Mouse (Mus musculus) heart, adult 2 months (tissue): Measurements from ENCODE around the gene Arl3. TPM values are rescaled to one million over a fixed set of nuclear protein-coding genes. Genes with fewer than 3 reads are reported as not detected.
A peak's percentile ranks its signal among the peaks of the same experiment; 100 is the strongest.

ENCODE experiments used
- DNase-seq, 2 experiments: peaks; one replicate each; pipeline ENCODE4 v3.0.0; 2021
- H3K27ac ChIP-seq: fragments of 200-600 bp; 2 replicates; pipeline ENCODE4 v1.8.1; 2022
- H3K27me3 ChIP-seq: fragments of 200-500 bp; 2 replicates; pipeline ENCODE4 v1.6.1; 2012; ENCODE audit warnings: mild to moderate bottlenecking, low read length, inconsistent platforms, mixed read lengths; ENCODE audit not compliant: control insufficient read depth, insufficient read depth
- H3K36me3 ChIP-seq: fragments of 200-500 bp; 2 replicates; pipeline ENCODE4 v1.6.1; 2012; ENCODE audit warnings: low read length, inconsistent platforms; ENCODE audit not compliant: control insufficient read depth, insufficient read depth
- H3K4me1 ChIP-seq: fragments of 200-500 bp; 2 replicates; pipeline ENCODE4 v1.6.1; 2011; ENCODE audit warnings: low read length; ENCODE audit not compliant: control insufficient read depth, insufficient read depth
- H3K4me3 ChIP-seq: fragments of 200-600 bp; 2 replicates; pipeline ENCODE4 v1.8.1; 2022
- H3K79me2 ChIP-seq: fragments of 200-500 bp; replicated peaks from 2 replicates; pipeline ENCODE4 v1.6.1; 2012; ENCODE audit warnings: mild to moderate bottlenecking, inconsistent platforms, low read length, moderate library complexity, mixed read lengths; ENCODE audit not compliant: control insufficient read depth, insufficient read depth
- H3K9ac ChIP-seq: fragments of 200-500 bp; 2 replicates; pipeline ENCODE4 v1.6.1; 2012; ENCODE audit warnings: low read depth, mild to moderate bottlenecking, control low read depth, inconsistent platforms, low read length, mixed read lengths
- CTCF ChIP-seq: fragments of 200-600 bp; IDR thresholded peaks from 2 replicates; pipeline ENCODE4 v1.8.1; 2022; ENCODE audit warnings: antibody characterized with exemption, mild to moderate bottlenecking, moderate library complexity
- EP300 ChIP-seq: fragments of 200-500 bp; IDR thresholded peaks from 2 replicates; pipeline ENCODE4 v1.6.1; 2011; ENCODE audit warnings: low read depth, low read length, control low read depth; ENCODE audit not compliant: insufficient read depth
- POLR2A ChIP-seq: fragments of 200-500 bp; IDR thresholded peaks from 2 replicates; pipeline ENCODE4 v1.6.1; 2011; ENCODE audit warnings: mild to moderate bottlenecking, low read depth, low read length, control low read depth; ENCODE audit not compliant: insufficient read depth
- WGBS: fragments of 180-500 bp; shearing (Covaris S2); methylation state at CpG from one replicate; pipeline ENCODE4 v1.1.7; 2018; 5-methylcytosine and 5-hydroxymethylcytosine counted together
- intact Hi-C: fragments of 180-260 bp; cut with DNase I; formaldehyde crosslinking; loops from one replicate; pipeline ENCODE4 v1.15.1; 2025
- polyA plus RNA-seq: library from polyadenylated mRNA; depleted of rRNA; stranded (reverse); fragments of >200 nt; gene quantifications from 2 replicates; pipeline ENCODE4 v1.2.3, GENCODE M21; 2012
- total RNA-seq, 2 experiments: library from RNA; stranded (reverse); gene quantifications; 2 replicates each; pipeline ENCODE4 v1.2.3; 2021

Arl3 gene
- total and polyA plus RNA-seq, 3 experiments, result 36.1 to 43.4 (median 38.3) TPM

DNA sequence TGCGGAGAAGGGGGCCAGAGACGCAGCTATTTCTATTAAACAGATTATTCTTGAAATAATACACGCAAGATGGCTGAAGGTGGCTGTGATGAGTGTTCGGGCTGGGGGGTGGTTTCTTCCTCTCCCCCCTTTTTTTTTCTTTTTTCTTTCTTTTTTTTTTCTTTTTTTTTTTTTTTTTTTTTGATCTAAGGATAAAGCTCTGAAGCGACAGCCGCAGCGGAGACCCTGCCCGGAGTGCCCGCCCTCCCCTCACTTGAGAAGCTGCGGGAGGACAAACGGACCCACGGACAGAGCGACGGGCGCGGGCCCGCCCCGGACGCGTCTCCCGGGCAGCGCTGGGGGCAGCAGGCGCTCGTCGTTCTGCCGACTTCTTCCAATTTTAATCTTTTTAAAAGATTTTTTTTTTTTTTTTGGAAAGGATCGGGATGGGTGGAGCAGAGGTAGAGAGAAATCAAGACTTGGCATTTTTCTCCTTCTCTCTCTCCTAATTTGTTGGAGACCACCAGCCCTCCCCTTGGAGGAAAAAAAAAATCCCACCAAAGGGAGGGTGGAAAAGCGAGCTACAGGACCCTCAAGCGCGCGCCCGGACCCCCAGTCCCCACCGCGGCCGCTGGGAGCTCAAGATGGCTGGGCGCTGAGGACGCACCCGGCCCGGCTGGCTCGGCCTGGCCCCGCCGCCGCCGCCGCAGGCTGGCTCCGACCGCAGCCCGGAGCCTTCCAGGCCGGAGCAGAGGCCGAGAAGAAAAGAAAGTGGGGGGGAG lies 72.2 kb downstream of the Arl3 start:
- DNase-seq, result peak in 1 of 2 experiments; percentile 80
- no peaks in the 10 kb centered on the region for H3K27me3 ChIP-seq
- peak overlapping the region; percentile 99 for H3K27ac ChIP-seq
- H3K9ac ChIP-seq, result peak overlapping the region; percentile 94
- peaks cover 9% of the 10 kb centered on the region for H3K4me1 ChIP-seq
- WGBS, result under 1% methylated on average over 40 of the region's 50 CpGs
- peaks cover 2% of the 10 kb centered on the region for H3K79me2 ChIP-seq
- TF ChIP-seq CTCF, result no peak
- TF ChIP-seq EP300, result no peak
- TF ChIP-seq POLR2A, result 0 out of 2 replicates have a peak, but pooled peaks have one; percentile 10
- H3K4me3 ChIP-seq, result peak overlapping the region; percentile 97
- H3K36me3 ChIP-seq, result peaks cover 10% of the 10 kb centered on the region
- intact Hi-C loops, result loop anchor here (5.0 kb wide), 2 partner anchors 72 to 103 kb away; partner anchors contain the start of genes Actr1a, Arl3, Sfxn2 and Sufu

DNA sequence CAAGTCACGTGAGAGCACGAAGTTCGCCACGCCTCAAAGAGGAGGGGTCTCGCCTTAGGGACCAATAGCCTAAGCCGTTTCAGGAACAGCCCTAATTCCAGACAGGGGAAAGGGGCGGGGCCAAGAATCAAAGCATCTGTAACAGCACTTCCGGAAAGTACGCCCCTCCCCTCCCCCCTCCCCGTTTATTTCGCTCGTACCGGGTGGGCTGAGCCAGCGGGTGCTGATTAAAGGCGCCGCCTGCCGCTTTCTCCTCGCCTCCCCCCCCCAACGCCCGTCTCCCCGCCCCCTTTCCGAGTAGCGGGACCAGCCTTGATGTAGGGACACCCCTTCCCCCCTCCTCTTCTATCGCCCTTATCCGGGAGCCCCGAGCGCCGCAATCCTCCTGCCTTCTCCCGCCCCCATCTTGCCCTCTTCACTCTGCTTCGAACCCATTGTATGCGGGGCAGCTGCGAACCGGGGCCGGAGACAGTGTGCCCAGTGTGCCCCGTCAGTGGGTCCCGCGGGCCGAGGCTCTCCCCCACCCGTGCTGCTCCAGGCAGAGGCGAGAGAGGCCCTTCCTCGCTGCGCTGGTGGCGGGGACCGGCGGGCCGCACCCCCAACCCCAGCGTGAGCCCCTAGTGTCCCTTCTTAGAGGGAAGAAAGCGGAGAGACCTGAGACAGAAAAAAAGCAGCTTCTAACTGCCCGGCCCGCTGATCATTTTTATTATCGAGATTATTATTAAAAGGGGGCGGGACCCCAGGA lies 73.0 kb downstream of the Arl3 start:
- Histone ChIP-seq H3K79me2 (no peaks in the 10 kb centered on the region), H3K4me1 (peaks cover 3% of the 10 kb centered on the region), H3K4me3 (peak overlapping the region; percentile 97), H3K36me3 (peaks cover 5% of the 10 kb centered on the region; the same call in 1 of the 2 replicates), H3K9ac (peak overlapping the region; percentile 89), H3K27me3 (no peaks in the 10 kb centered on the region), H3K27ac (peak overlapping the region; percentile 99)
- intact Hi-C loops, result loop anchor here (1.0 to 5.0 kb wide), 4 partner anchors 15 to 103 kb away; partner anchors contain the start of genes Actr1a, Arl3, Sfxn2 and Sufu
- WGBS, result under 1% methylated on average over 43 of the region's 52 CpGs
- TF ChIP-seq CTCF (no peak), POLR2A (0 out of 2 replicates have a peak, but pooled peaks have one; percentile 61)
- DNase-seq, result peak; percentile 92 to 98

DNA sequence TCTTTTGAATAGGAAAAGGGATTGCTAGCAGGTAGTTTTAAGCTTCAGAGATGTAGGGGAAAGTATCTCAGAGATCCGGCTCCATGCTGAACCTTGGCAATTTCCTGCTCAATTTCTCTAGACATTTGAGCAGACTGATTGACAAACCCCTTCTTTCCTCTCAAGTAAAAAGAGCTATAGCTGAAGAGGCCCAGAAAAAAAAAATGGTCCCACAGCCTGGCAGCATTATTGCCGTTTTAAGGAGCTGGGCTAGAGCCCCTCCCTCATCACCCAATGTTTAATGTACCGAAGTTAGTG lies 73.5 kb downstream of the Arl3 start:
- H3K79me2 ChIP-seq, result no peaks in the 10 kb centered on the region
- no peak for DNase-seq
- intact Hi-C loops, result loop anchor here (1.0 to 2.0 kb wide), 2 partner anchors 15 to 20 kb away; no protein-coding TSS in a partner anchor
- H3K27me3 ChIP-seq, result no peaks in the 10 kb centered on the region
- no peak; the same call in 1 of the 2 replicates for TF ChIP-seq POLR2A
- TF ChIP-seq EP300, result no peak
- no peak for TF ChIP-seq CTCF
- peak overlapping the region; percentile 41 for H3K4me3 ChIP-seq
- no peaks in the 10 kb centered on the region for H3K4me1 ChIP-seq
- 2% methylated on average over 3 of the region's 3 CpGs for WGBS
- H3K27ac ChIP-seq, result peak overlapping the region; percentile 85
- 0 out of 2 replicates have a peak overlapping the region, but pooled peaks have one; percentile 17 for H3K9ac ChIP-seq
- no peaks in the 10 kb centered on the region for H3K36me3 ChIP-seq

DNA sequence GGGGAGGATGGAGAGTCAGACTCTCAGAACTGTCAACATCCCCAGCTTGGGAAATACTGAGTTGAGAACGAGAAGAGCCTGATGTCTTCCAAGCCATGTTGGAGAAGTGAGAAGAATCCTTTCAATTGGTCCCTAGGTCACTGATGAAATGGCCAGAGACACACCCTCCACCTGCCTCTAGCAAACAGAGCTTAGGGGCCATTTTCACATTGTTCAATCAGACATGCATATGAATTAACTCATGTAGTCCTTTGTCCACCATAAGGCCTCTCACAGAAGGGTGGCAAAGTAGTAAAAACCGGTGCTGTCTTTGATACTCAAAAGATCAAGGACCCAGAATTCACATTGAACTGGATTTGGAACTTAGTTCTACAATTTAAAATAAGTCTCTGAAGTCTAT lies 75.8 kb downstream of the Arl3 start:
- no peaks in the 10 kb centered on the region for H3K79me2 ChIP-seq
- 69% methylated on average over 2 of the region's 2 CpGs for WGBS
- no peak overlapping the region for H3K27ac ChIP-seq
- intact Hi-C loops, result no loop called here
- H3K27me3 ChIP-seq, result no peaks in the 10 kb centered on the region
- TF ChIP-seq CTCF (no peak), POLR2A (no peak), EP300 (no peak)
- H3K9ac ChIP-seq, result no peak overlapping the region
- DNase-seq, result no peak
- H3K4me1 ChIP-seq, result no peaks in the 10 kb centered on the region
- no peaks in the 10 kb centered on the region for H3K36me3 ChIP-seq
- H3K4me3 ChIP-seq, result no peak overlapping the region

DNA sequence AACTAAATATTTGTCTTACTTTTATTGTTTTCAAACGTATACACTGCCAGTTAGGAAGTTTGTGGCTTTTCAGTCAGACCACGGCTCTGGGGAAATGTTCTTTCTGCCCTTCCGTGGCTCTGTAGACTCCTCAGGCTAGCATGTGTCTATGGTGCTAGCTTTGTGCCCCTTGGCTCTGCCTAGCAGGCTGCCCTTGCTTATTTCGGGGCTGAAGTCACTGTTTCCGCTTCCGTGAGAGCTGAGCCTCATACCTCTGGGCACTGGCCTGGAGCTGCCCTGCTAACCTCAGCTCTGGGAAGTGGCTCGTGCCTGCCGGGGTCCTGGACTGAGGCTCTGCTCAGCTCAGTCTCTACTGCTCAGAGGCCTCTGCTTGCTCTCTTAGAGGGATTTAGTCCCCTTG lies 77.9 kb downstream of the Arl3 start:
- intact Hi-C loops, result no loop called here
- Histone ChIP-seq H3K27ac (no peak overlapping the region), H3K4me3 (no peak overlapping the region), H3K36me3 (no peaks in the 10 kb centered on the region), H3K4me1 (peaks cover 1% of the 10 kb centered on the region; the same call in 1 of the 2 replicates), H3K9ac (no peak overlapping the region), H3K27me3 (no peaks in the 10 kb centered on the region), H3K79me2 (no peaks in the 10 kb centered on the region)
- WGBS, result 68% methylated on average over 8 of the region's 8 CpGs
- TF ChIP-seq EP300 (no peak), POLR2A (no peak), CTCF (no peak)
- no peak for DNase-seq

DNA sequence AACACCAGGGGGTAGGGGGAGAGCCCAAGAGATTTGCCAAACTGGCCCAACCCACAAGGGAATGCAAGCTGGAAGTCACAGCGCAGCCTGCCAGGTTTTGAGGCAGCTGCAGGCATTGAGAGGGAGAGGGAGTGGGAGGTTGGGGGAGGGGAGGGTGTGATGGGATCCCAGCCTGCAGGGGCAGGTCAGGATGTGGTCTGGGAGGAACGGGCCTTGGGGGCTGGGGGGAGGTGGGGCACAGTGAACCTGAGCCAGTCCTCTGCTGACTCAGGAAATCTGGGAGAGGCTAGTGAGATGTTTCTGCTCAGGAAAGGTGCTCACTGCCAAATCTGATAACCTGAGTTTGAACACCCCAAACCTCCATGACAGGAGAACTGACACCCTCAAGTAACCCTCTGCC lies 82.4 kb downstream of the Arl3 start:
- intact Hi-C loops, result no loop called here
- no peaks in the 10 kb centered on the region for H3K36me3 ChIP-seq
- no peak overlapping the region for H3K27ac ChIP-seq
- H3K27me3 ChIP-seq, result no peaks in the 10 kb centered on the region
- DNase-seq, result peak; percentile 48 to 54
- 11% methylated on average over 2 of the region's 2 CpGs for WGBS
- no peak overlapping the region for H3K9ac ChIP-seq
- H3K79me2 ChIP-seq, result no peaks in the 10 kb centered on the region
- no peak overlapping the region for H3K4me3 ChIP-seq
- H3K4me1 ChIP-seq, result peaks cover 3% of the 10 kb centered on the region
- TF ChIP-seq POLR2A, result no peak
- 0 out of 2 replicates have a peak, but pooled peaks have one; percentile 21 for TF ChIP-seq EP300
- TF ChIP-seq CTCF, result 0 out of 2 replicates have a peak, but pooled peaks have one; percentile 12
